Mouse (Mus musculus): Measurements from ENCODE around the gene Pccb. TPM values are rescaled to one million over a fixed set of nuclear protein-coding genes. Genes with fewer than 3 reads are reported as not detected.
A peak's percentile ranks its signal among the peaks of the same experiment; 100 is the strongest.

Gene Pccb
- polyA plus RNA-seq, 1 experiment from 2014 or later, result 21.4 TPM

- no peak for ATAC-seq (ENCODE audit: low read depth)
- no peak overlapping the region for H3K27ac ChIP-seq (replicated peaks)
- H3K36me3 ChIP-seq, result no peaks in the 10 kb centered on the region
- no peaks in the 10 kb centered on the region for H3K9me3 ChIP-seq
- no peak overlapping the region for H3K9ac ChIP-seq
- no peak overlapping the region for H3K4me2 ChIP-seq
- H3K4me1 ChIP-seq (replicated peaks), result peaks cover 5% of the 10 kb centered on the region; the same call in 1 of the 2 replicates
- 85% methylated on average over 5 of the region's 5 CpGs for WGBS
- no peaks in the 10 kb centered on the region for H3K27me3 ChIP-seq
- H3K4me3 ChIP-seq, result no peak overlapping the region
Measured at GRCm38 (mm10) chr9:101041508-101041907, 6.8 kb upstream of the Pccb start.

- H3K9ac ChIP-seq, result no peak overlapping the region
- H3K9me3 ChIP-seq, result no peaks in the 10 kb centered on the region
- H3K36me3 ChIP-seq, result no peaks in the 10 kb centered on the region
- no peaks in the 10 kb centered on the region for H3K27me3 ChIP-seq
- H3K27ac ChIP-seq (replicated peaks), result no peak overlapping the region
- no peak overlapping the region for H3K4me2 ChIP-seq
- H3K4me1 ChIP-seq (replicated peaks), result peaks cover 13% of the 10 kb centered on the region
- WGBS, result 74% methylated on average over 5 of the region's 5 CpGs
- H3K4me3 ChIP-seq, result no peak overlapping the region
- ATAC-seq (ENCODE audit: low read depth), result no peak
Measured at GRCm38 (mm10) chr9:101038634-101039033, 3.9 kb upstream of the Pccb start.

DNA sequence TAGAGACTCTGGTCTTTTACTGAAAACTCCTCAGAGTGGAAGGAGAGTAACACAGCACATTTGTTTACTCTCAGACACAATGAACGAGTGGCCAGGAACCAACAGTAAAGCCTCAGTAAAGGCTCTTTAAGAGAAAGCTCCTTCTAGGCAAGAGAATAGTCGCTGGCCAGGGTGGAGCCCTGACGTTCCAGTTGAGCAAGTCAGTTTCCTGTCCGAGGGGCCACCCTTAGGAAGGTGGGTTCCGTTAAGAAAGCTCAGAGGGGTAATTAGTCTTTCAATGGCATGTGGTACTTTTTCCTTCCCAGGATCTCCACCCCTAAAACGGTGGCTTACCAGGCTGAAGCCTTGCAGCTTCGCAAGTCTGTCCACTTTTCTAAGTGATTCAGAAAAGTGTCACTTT, 2.7 kb upstream of the Pccb start:
- Histone ChIP-seq H3K27me3 (no peaks in the 10 kb centered on the region), H3K9me3 (no peaks in the 10 kb centered on the region), H3K4me3 (no peak overlapping the region), H3K4me2 (no peak overlapping the region), H3K27ac (replicated peaks) (no peak overlapping the region), H3K36me3 (no peaks in the 10 kb centered on the region), H3K4me1 (replicated peaks) (peaks cover 17% of the 10 kb centered on the region), H3K9ac (no peak overlapping the region)
- 40% methylated on average over 7 of the region's 7 CpGs for WGBS
- no peak for ATAC-seq (ENCODE audit: low read depth)

DNA sequence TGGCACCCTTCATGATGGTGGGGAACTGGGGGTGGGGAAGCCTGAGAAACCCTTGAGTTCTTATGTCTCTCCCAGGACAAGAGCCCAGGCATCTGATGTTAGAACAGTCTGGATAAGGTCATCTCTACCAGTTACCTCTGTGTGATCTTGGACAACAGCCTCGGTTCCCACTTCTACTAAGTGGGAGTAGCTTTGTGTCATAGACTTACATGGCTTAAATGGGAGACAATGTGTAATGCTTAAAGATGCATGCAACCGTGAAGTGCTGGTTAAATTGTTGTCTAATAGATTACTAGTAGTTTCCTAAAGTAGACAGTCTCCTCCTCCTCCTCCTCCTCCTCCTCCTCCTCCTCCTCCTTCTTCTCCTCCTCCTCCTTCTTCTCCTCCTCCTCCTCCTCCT, 2.2 kb upstream of the Pccb start:
- H3K27ac ChIP-seq (replicated peaks), result no peak overlapping the region
- no peak overlapping the region for H3K9ac ChIP-seq
- H3K36me3 ChIP-seq, result 0 out of 2 replicates have a peak, but pooled peaks cover under 1% of the 10 kb centered on the region
- H3K9me3 ChIP-seq, result no peaks in the 10 kb centered on the region
- 90% methylated on average over 2 of the region's 2 CpGs for WGBS
- ATAC-seq (ENCODE audit: low read depth), result no peak
- H3K4me3 ChIP-seq, result no peak overlapping the region
- H3K4me2 ChIP-seq, result no peak overlapping the region
- H3K4me1 ChIP-seq (replicated peaks), result peaks cover 17% of the 10 kb centered on the region
- no peaks in the 10 kb centered on the region for H3K27me3 ChIP-seq

GRCm38 (mm10) chr9:101035836-101036596, 1.3 kb upstream of the Pccb start:
- Histone ChIP-seq H3K27ac (replicated peaks) (no peak overlapping the region), H3K4me3 (no peak overlapping the region), H3K4me2 (no peak overlapping the region), H3K9me3 (no peaks in the 10 kb centered on the region), H3K27me3 (no peaks in the 10 kb centered on the region), H3K36me3 (0 out of 2 replicates have a peak, but pooled peaks cover 5% of the 10 kb centered on the region), H3K9ac (no peak overlapping the region), H3K4me1 (replicated peaks) (peaks cover 17% of the 10 kb centered on the region)
- 95% methylated on average over 8 of the region's 15 CpGs for WGBS
- no peak for ATAC-seq (ENCODE audit: low read depth)

GRCm38 (mm10) chr9:101033761-101034447, 794 bp downstream of the Pccb start:
- 3% methylated on average over 14 of the region's 14 CpGs for whole genome bisulfite sequencing
- Histone ChIP-seq H3K4me3 (peak overlapping the region; percentile 56), H3K4me2 (peak overlapping the region; percentile 63), H3K9me3 (no peaks in the 10 kb centered on the region), H3K9ac (peak overlapping the region; percentile 76), H3K4me1 (replicated peaks) (peaks cover 17% of the 10 kb centered on the region), H3K27ac (replicated peaks) (peak overlapping the region; percentile 97), H3K27me3 (no peaks in the 10 kb centered on the region), H3K36me3 (peaks cover 13% of the 10 kb centered on the region)
- no peak for ATAC-seq (ENCODE audit: low read depth)

GRCm38 (mm10) chr9:101018768-101019167, 15.9 kb downstream of the Pccb start:
- Histone ChIP-seq H3K36me3 (peaks cover 31% of the 10 kb centered on the region), H3K4me3 (no peak overlapping the region), H3K4me2 (no peak overlapping the region), H3K9me3 (peaks cover 16% of the 10 kb centered on the region), H3K27me3 (no peaks in the 10 kb centered on the region), H3K9ac (no peak overlapping the region), H3K4me1 (replicated peaks) (0 out of 2 replicates have a peak, but pooled peaks cover 7% of the 10 kb centered on the region), H3K27ac (replicated peaks) (no peak overlapping the region)
- no peak for ATAC-seq (ENCODE audit: low read depth)
- 99% methylated on average over 10 of the region's 10 CpGs for WGBS

- H3K4me3 ChIP-seq, result no peak overlapping the region
- 0 out of 2 replicates have a peak, but pooled peaks cover 7% of the 10 kb centered on the region for H3K4me1 ChIP-seq (replicated peaks)
- 47% methylated on average over 15 of the region's 15 CpGs for WGBS
- H3K27ac ChIP-seq (replicated peaks), result no peak overlapping the region
- no peaks in the 10 kb centered on the region for H3K27me3 ChIP-seq
- peaks cover 23% of the 10 kb centered on the region for H3K36me3 ChIP-seq
- H3K9ac ChIP-seq, result no peak overlapping the region
- H3K4me2 ChIP-seq, result no peak overlapping the region
- H3K9me3 ChIP-seq, result peaks cover 11% of the 10 kb centered on the region
- ATAC-seq (ENCODE audit: low read depth), result no peak
Measured at GRCm38 (mm10) chr9:101017734-101018516, 16.8 kb downstream of the Pccb start.

DNA sequence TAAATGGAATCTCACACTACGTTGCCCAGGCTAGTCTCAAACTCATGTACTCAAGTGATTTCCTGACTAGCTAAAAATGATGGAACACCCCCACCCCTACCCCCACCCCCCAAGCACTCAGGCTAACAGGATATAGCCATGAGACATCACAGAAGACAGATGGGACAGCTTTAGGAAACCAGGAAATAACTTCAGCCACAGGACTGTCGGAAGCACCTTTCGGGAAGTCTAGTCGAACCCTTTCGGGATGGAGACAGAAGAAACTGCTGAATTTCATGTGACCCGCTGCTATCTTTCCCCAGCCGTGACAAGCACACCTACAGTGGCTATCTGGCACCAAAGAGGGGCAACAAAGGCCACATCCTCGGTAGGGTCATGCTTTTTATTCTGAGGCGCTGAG, 19.4 kb downstream of the Pccb start:
- H3K4me2 ChIP-seq, result no peak overlapping the region
- 93% methylated on average over 9 of the region's 9 CpGs for WGBS
- ATAC-seq (ENCODE audit: low read depth), result no peak

DNA sequence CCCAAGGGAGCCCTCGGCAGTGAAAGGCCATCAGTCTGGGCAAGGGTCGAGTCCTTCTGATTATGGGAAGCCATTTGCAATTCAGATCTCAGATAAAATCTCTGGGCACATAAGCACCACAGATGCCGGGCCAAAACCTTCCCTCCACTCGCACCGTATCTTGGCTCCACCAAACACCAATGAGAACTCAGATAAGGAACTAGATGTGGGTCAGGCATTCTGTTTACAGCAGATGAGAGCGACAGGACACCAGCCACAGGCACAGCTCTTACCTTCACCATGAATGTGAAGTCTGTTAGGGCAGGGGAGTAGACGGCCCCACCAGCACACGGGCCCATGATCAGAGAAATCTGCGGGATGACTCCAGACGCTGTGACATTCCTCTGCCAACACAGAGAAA, 22.3 kb downstream of the Pccb start:
- 78% methylated on average over 10 of the region's 10 CpGs for WGBS
- H3K27ac ChIP-seq (replicated peaks), result no peak overlapping the region

More for the DNA sequence above, 19.4 kb downstream of the Pccb start:
- Histone ChIP-seq H3K9me3 (peaks cover 11% of the 10 kb centered on the region), H3K36me3 (peaks cover 28% of the 10 kb centered on the region), H3K27ac (replicated peaks) (no peak overlapping the region), H3K9ac (no peak overlapping the region), H3K4me3 (no peak overlapping the region), H3K4me1 (replicated peaks) (0 out of 2 replicates have a peak, but pooled peaks cover 7% of the 10 kb centered on the region), H3K27me3 (no peaks in the 10 kb centered on the region)

DNA sequence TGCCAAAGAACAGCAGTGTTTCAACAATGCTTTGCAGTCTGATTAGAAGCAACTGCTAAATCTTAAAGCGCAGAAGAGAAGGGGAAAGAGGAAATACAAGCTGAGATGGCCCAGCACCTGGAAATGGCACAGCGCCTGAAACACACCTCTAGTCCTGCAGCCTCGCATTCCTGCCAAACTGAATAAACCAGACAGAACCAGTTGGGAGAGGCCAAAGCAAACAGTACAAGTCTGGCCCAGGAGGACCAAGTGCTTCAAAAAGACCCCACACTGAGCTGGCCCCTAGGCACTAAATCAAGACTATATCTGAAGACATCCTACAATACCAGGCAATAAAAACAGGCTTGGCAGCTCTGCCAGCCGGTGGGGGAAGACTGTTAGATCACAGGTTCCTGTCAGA, 28.8 kb downstream of the Pccb start:
- ATAC-seq (ENCODE audit: low read depth), result no peak
- no peak overlapping the region for H3K27ac ChIP-seq (replicated peaks)
- 62% methylated on average over 4 of the region's 4 CpGs for WGBS

More for the DNA sequence above, 22.3 kb downstream of the Pccb start:
- Histone ChIP-seq H3K4me2 (no peak overlapping the region), H3K4me3 (no peak overlapping the region), H3K27me3 (no peaks in the 10 kb centered on the region), H3K4me1 (replicated peaks) (0 out of 2 replicates have a peak, but pooled peaks cover 2% of the 10 kb centered on the region), H3K9me3 (peaks cover 11% of the 10 kb centered on the region), H3K9ac (no peak overlapping the region), H3K36me3 (peaks cover 26% of the 10 kb centered on the region)
- ATAC-seq (ENCODE audit: low read depth), result no peak

GRCm38 (mm10) chr9:101003302-101003701, 31.4 kb downstream of the Pccb start:
- H3K9ac ChIP-seq, result no peak overlapping the region
- H3K27ac ChIP-seq (replicated peaks), result no peak overlapping the region
- H3K27me3 ChIP-seq, result no peaks in the 10 kb centered on the region
- ATAC-seq (ENCODE audit: low read depth), result no peak
- H3K36me3 ChIP-seq, result peaks cover 22% of the 10 kb centered on the region
- H3K4me2 ChIP-seq, result no peak overlapping the region
- H3K9me3 ChIP-seq, result 0 out of 2 replicates have a peak, but pooled peaks cover 7% of the 10 kb centered on the region
- H3K4me3 ChIP-seq, result no peak overlapping the region
- WGBS, result 88% methylated on average over 5 of the region's 5 CpGs
- 0 out of 2 replicates have a peak, but pooled peaks cover 8% of the 10 kb centered on the region for H3K4me1 ChIP-seq (replicated peaks)

More for the DNA sequence above, 28.8 kb downstream of the Pccb start:
- no peak overlapping the region for H3K9ac ChIP-seq
- H3K36me3 ChIP-seq, result peaks cover 10% of the 10 kb centered on the region
- no peak overlapping the region for H3K4me2 ChIP-seq
- H3K9me3 ChIP-seq, result 0 out of 2 replicates have a peak, but pooled peaks cover 7% of the 10 kb centered on the region
- no peak overlapping the region for H3K4me3 ChIP-seq
- H3K4me1 ChIP-seq (replicated peaks), result 0 out of 2 replicates have a peak, but pooled peaks cover 8% of the 10 kb centered on the region
- no peaks in the 10 kb centered on the region for H3K27me3 ChIP-seq

Measured in neural tube, embryonic 13.5 days (tissue).